Comparison of ENCODE assay signal across 26 mouse cellular contexts in the genomic region with DNA sequence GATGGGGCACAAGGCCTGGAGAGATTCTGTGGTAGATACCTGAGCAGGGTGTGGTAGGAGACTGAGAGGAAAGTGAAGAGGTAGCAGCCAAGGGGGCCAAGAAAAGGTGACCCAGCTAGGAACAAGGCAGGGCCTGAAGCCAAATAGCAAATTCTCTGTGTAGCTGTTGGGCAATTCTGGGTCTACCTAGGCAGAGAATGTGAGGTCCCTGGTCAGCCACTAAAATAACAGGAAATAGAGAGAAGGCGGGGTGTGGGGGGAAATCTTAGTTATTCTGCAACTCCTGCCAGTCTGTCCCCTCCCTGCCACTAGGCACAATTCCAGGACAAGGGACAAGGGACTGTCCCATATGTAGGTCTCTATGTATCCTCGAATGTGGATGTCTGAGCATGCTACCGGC. TPM values are rescaled to one million over a fixed set of nuclear protein-coding genes. Genes with fewer than 3 reads are reported as not detected.
DNase-seq lines count a peak whose midpoint lies in the region; ATAC-seq and TF ChIP-seq lines count a peak whose summit lies in the region.
"Had no signal": no experiment of that assay in that cellular context is flagged by ENCODE, and none has a peak within 500 bp of the region (broad histone marks: within the 10 kb centered on the region; RNA-seq: fewer than 3 reads in every experiment).

No protein-coding gene starts in this region.

- H3K4me2 ChIP-seq in liver, embryonic 13.5 days = no peak overlapping the region
- H3K4me2 ChIP-seq in liver, embryonic 11.5 days = no peak overlapping the region
- H3K4me2 ChIP-seq in intestine, embryonic 16.5 days (ENCODE audit: low read depth, low read length) = no peak overlapping the region
- H3K4me2 ChIP-seq in lung, postnatal 0 days (replicated peaks; ENCODE audit: low read depth, low read length) = no peak overlapping the region
- H3K4me2 ChIP-seq: forebrain, embryonic 13.5 days; heart, embryonic 11.5 days; hindbrain, embryonic 13.5 days; limb, embryonic 12.5 days; midbrain, embryonic 13.5 days; neural tube, embryonic 13.5 days had no signal

- H3K27me3 ChIP-seq in liver, embryonic 13.5 days = no peaks in the 10 kb centered on the region
- H3K27me3 ChIP-seq in liver, embryonic 11.5 days (replicated peaks; ENCODE audit: control insufficient read depth, insufficient read depth, low read length) = no peaks in the 10 kb centered on the region; the same call in 1 of the 2 replicates
- H3K27me3 ChIP-seq in intestine, embryonic 16.5 days (replicated peaks; ENCODE audit: control insufficient read depth, insufficient read depth, low read length) = no peaks in the 10 kb centered on the region
- no peaks in the 10 kb centered on the region for H3K27me3 ChIP-seq in lung, postnatal 0 days (replicated peaks; ENCODE audit: insufficient read depth, low read length)
- no peaks in the 10 kb centered on the region for H3K27me3 ChIP-seq in forebrain, embryonic 10.5 days (ENCODE audit: poor library complexity, severe bottlenecking)
- H3K27me3 ChIP-seq: forebrain, embryonic 13.5 days; hindbrain, embryonic 13.5 days; limb, embryonic 12.5 days; midbrain, embryonic 13.5 days; neural tube, embryonic 13.5 days had no signal

- TF ChIP-seq EP300 in lung, postnatal 0 days (IDR thresholded peaks at IDR 0.05) = peak; percentile 46

- ATAC-seq in liver, embryonic 13.5 days (ENCODE audit: low read depth) = peak; percentile 51; the same call in 1 of the 2 replicates
- ATAC-seq in liver, embryonic 11.5 days (replicated peaks; ENCODE audit: low FRiP score) = no peak
- peak; percentile 11; the same call in 1 of the 2 replicates for ATAC-seq in intestine, embryonic 16.5 days
- ATAC-seq in lung, postnatal 0 days = peak; percentile 92
- peak; percentile 67 for ATAC-seq in megakaryocyte progenitor cell, adult 5-6 weeks (replicated peaks; ENCODE audit: poor library complexity)
- ATAC-seq: forebrain, embryonic 13.5 days; inflammation-experienced regulatory T-cells, adult 6 months; midbrain, embryonic 13.5 days had no signal

- no peak overlapping the region for H3K4me3 ChIP-seq in liver, embryonic 13.5 days (replicated peaks)
- no peak overlapping the region for H3K4me3 ChIP-seq in liver, embryonic 11.5 days (ENCODE audit: low read depth, low read length)
- H3K4me3 ChIP-seq in intestine, embryonic 16.5 days (ENCODE audit: low read length) = no peak overlapping the region
- H3K4me3 ChIP-seq in lung, postnatal 0 days (ENCODE audit: low read depth, low read length) = no peak overlapping the region
- no peak overlapping the region for H3K4me3 ChIP-seq in forebrain, embryonic 10.5 days
- H3K4me3 ChIP-seq: forebrain, embryonic 13.5 days; hindbrain, embryonic 13.5 days; limb, embryonic 12.5 days; midbrain, embryonic 13.5 days; neural tube, embryonic 13.5 days had no signal

- H3K9ac ChIP-seq in liver, embryonic 13.5 days = no peak overlapping the region
- H3K9ac ChIP-seq in liver, embryonic 11.5 days (ENCODE audit: low read depth, low read length) = no peak overlapping the region
- no peak overlapping the region for H3K9ac ChIP-seq in intestine, embryonic 16.5 days (ENCODE audit: low read depth, low read length)
- H3K9ac ChIP-seq in lung, postnatal 0 days (replicated peaks; ENCODE audit: low read depth) = no peak overlapping the region
- H3K9ac ChIP-seq: forebrain, embryonic 13.5 days; hindbrain, embryonic 13.5 days; limb, embryonic 12.5 days; midbrain, embryonic 13.5 days; neural tube, embryonic 13.5 days had no signal

- no peaks in the 10 kb centered on the region; the same call in 1 of the 2 replicates for H3K4me1 ChIP-seq in liver, embryonic 13.5 days (replicated peaks)
- H3K4me1 ChIP-seq in liver, embryonic 11.5 days (replicated peaks; ENCODE audit: control insufficient read depth, insufficient read depth, low read length) = 0 out of 2 replicates have a peak, but pooled peaks cover 2% of the 10 kb centered on the region
- no peaks in the 10 kb centered on the region for H3K4me1 ChIP-seq in intestine, embryonic 16.5 days (ENCODE audit: control insufficient read depth, insufficient read depth, low read length)
- no peaks in the 10 kb centered on the region for H3K4me1 ChIP-seq in lung, postnatal 0 days (ENCODE audit: insufficient read depth, low read depth, low read length)
- 0 out of 2 replicates have a peak, but pooled peaks cover 2% of the 10 kb centered on the region for H3K4me1 ChIP-seq in forebrain, embryonic 10.5 days
- H3K4me1 ChIP-seq: forebrain, embryonic 13.5 days; hindbrain, embryonic 13.5 days; limb, embryonic 12.5 days; midbrain, embryonic 13.5 days; neural tube, embryonic 13.5 days had no signal

- no peak for TF ChIP-seq CTCF in lung, postnatal 0 days (IDR thresholded peaks at IDR 0.05)

- 74% methylated on average over 3 of the region's 3 CpGs for WGBS in liver, embryonic 13.5 days (ENCODE audit: insufficient replicate concordance)
- 79% methylated on average over 3 of the region's 3 CpGs for WGBS in liver, embryonic 11.5 days
- WGBS in intestine, embryonic 16.5 days = 89% methylated on average over 3 of the region's 3 CpGs
- WGBS in lung, postnatal 0 days = 49% methylated on average over 3 of the region's 3 CpGs
- WGBS in forebrain, embryonic 10.5 days = 86% methylated on average over 3 of the region's 3 CpGs

- no peak overlapping the region for H3K27ac ChIP-seq in liver, embryonic 13.5 days
- H3K27ac ChIP-seq in liver, embryonic 11.5 days (ENCODE audit: low read depth, low read length) = no peak overlapping the region
- H3K27ac ChIP-seq in intestine, embryonic 16.5 days (ENCODE audit: low read length) = no peak overlapping the region
- peak overlapping the region; percentile 73 for H3K27ac ChIP-seq in lung, postnatal 0 days (ENCODE audit: low read length)
- no peak overlapping the region for H3K27ac ChIP-seq in forebrain, embryonic 10.5 days
- H3K27ac ChIP-seq: forebrain, embryonic 13.5 days; hindbrain, embryonic 13.5 days; limb, embryonic 12.5 days; macrophage; midbrain, embryonic 13.5 days; neural tube, embryonic 13.5 days had no signal

- no peaks in the 10 kb centered on the region for H3K9me3 ChIP-seq in liver, embryonic 13.5 days (replicated peaks)
- H3K9me3 ChIP-seq in liver, embryonic 11.5 days (ENCODE audit: control insufficient read depth, low read length) = no peaks in the 10 kb centered on the region
- no peaks in the 10 kb centered on the region for H3K9me3 ChIP-seq in intestine, embryonic 16.5 days (ENCODE audit: control insufficient read depth, low read length)
- no peaks in the 10 kb centered on the region for H3K9me3 ChIP-seq in lung, postnatal 0 days (ENCODE audit: low read length)
- H3K9me3 ChIP-seq in forebrain, embryonic 10.5 days = no peaks in the 10 kb centered on the region
- H3K9me3 ChIP-seq: forebrain, embryonic 13.5 days; hindbrain, embryonic 13.5 days; limb, embryonic 12.5 days; midbrain, embryonic 13.5 days; neural tube, embryonic 13.5 days had no signal

- no peak for DNase-seq in liver, embryonic 13.5 days
- no peak for DNase-seq in liver, embryonic 11.5 days (ENCODE audit: low spot score)
- DNase-seq in lung, postnatal 0 days (ENCODE audit: low spot score) = peak; percentile 86
- DNase-seq in urinary bladder, adult 2 months (ENCODE audit: low spot score) = no peak
- no peak for DNase-seq in adrenal gland, adult 8-10 months
- no peak for DNase-seq in forebrain, embryonic 10.5 days (ENCODE audit: extremely low spot score, low spot score)
- DNase-seq: adrenal gland, adult 2 months; cerebellum, adult 8-10 months; gastrocnemius, postnatal 36 days; heart, postnatal 10 days; right cerebral cortex, adult 18-20 months had no signal

- H3K36me3 ChIP-seq in liver, embryonic 13.5 days = no peaks in the 10 kb centered on the region
- no peaks in the 10 kb centered on the region for H3K36me3 ChIP-seq in liver, embryonic 11.5 days (ENCODE audit: control insufficient read depth, insufficient read depth, low read length)
- no peaks in the 10 kb centered on the region for H3K36me3 ChIP-seq in intestine, embryonic 16.5 days (ENCODE audit: control insufficient read depth, insufficient read depth, low read length)
- H3K36me3 ChIP-seq in lung, postnatal 0 days (ENCODE audit: insufficient read depth, low read length) = no peaks in the 10 kb centered on the region
- no peaks in the 10 kb centered on the region for H3K36me3 ChIP-seq in forebrain, embryonic 10.5 days (replicated peaks)
- H3K36me3 ChIP-seq: hindbrain, embryonic 13.5 days; limb, embryonic 12.5 days; midbrain, embryonic 13.5 days; neural tube, embryonic 13.5 days had no signal

RNA-seq across cellular contexts. Expression of gene Trpv6, which starts 7.0 kb away (rescaled TPM):
- polyA plus RNA-seq in liver, embryonic 13.5 days (2015; fragmentation: Nextera tagmentation; extraction: Ambion mirVana) = 0.08 and 0.10 TPM in 2 replicates
- polyA plus RNA-seq in liver, embryonic 11.5 days (2014; fragmentation: Nextera tagmentation; extraction: Ambion mirVana) = 0.07 and 0.27 TPM in 2 replicates
- polyA plus RNA-seq in intestine, embryonic 16.5 days (2015; fragmentation: Nextera tagmentation; extraction: Ambion mirVana) = 0.29 and 0.35 TPM in 2 replicates
- polyA plus RNA-seq in lung, postnatal 0 days (2015; fragmentation: Nextera tagmentation; extraction: Ambion mirVana) = 12.4 and 17.8 TPM in 2 replicates
- total RNA-seq in megakaryocyte progenitor cell, adult 5-6 weeks (2015) = not detected in 2 replicates
- total RNA-seq in megakaryocyte progenitor cell, adult 5-6 weeks (2017) = not detected in 2 replicates
- 0.15 and 0.22 TPM in 2 replicates for polyA plus RNA-seq in urinary bladder, adult 2 months (2012; rRNA removed)
- under 1 TPM in 1 of 4 experiments, not detected in 3; 0.11 TPM for total RNA-seq in adrenal gland, adult 8-10 months (2022)
- polyA plus RNA-seq in forebrain, embryonic 10.5 days (2016; fragmentation: Nextera tagmentation; extraction: Ambion mirVana) = 0.16 and 0.25 TPM in 2 replicates
- total RNA-seq: adrenal gland, adult 2 months; gastrocnemius, postnatal 36 days; heart, postnatal 10 days had no signal
- polyA plus RNA-seq: adrenal gland, adult 2 months; heart, embryonic 11.5 days; macrophage had no signal

RNA-seq across cellular contexts. Expression of gene Trpv5, which starts 37.3 kb away (rescaled TPM):
- 0.08 TPM in 1 of 2 replicates, not detected in the other for polyA plus RNA-seq in liver, embryonic 13.5 days (2015; fragmentation: Nextera tagmentation; extraction: Ambion mirVana)
- polyA plus RNA-seq in liver, embryonic 11.5 days (2014; fragmentation: Nextera tagmentation; extraction: Ambion mirVana) = 0.07 TPM in 1 of 2 replicates, not detected in the other
- 0.11 and 0.13 TPM in 2 replicates for polyA plus RNA-seq in intestine, embryonic 16.5 days (2015; fragmentation: Nextera tagmentation; extraction: Ambion mirVana)
- polyA plus RNA-seq in lung, postnatal 0 days (2015; fragmentation: Nextera tagmentation; extraction: Ambion mirVana) = not detected in 2 replicates
- total RNA-seq in megakaryocyte progenitor cell, adult 5-6 weeks (2015) = 0.10 TPM in 1 of 2 replicates, not detected in the other
- total RNA-seq in megakaryocyte progenitor cell, adult 5-6 weeks (2017) = not detected in 2 replicates
- not detected in 2 replicates for polyA plus RNA-seq in urinary bladder, adult 2 months (2012; rRNA removed)
- not detected for total RNA-seq in adrenal gland, adult 8-10 months (2022)
- not detected in 2 replicates for polyA plus RNA-seq in forebrain, embryonic 10.5 days (2016; fragmentation: Nextera tagmentation; extraction: Ambion mirVana)
- total RNA-seq: adrenal gland, adult 2 months; gastrocnemius, postnatal 36 days; heart, postnatal 10 days; layer of hippocampus, postnatal 10 days had no signal
- polyA plus RNA-seq: adrenal gland, adult 2 months; embryonic facial prominence, embryonic 11.5 days; forebrain, embryonic 13.5 days; frontal cortex, adult 2 months; heart, embryonic 11.5 days; hindbrain, embryonic 13.5 days; inflammation-experienced regulatory T-cells, adult 6 months; large intestine, adult 2 months; limb, embryonic 12.5 days; macrophage; midbrain, embryonic 13.5 days; neural tube, embryonic 13.5 days; small intestine, adult 2 months had no signal

RNA-seq across cellular contexts. Expression of gene Ephb6, which starts 37.9 kb away (rescaled TPM):
- 1.1 and 1.7 TPM in 2 replicates for polyA plus RNA-seq in liver, embryonic 13.5 days (2015; fragmentation: Nextera tagmentation; extraction: Ambion mirVana)
- 5.7 and 6.3 TPM in 2 replicates for polyA plus RNA-seq in liver, embryonic 11.5 days (2014; fragmentation: Nextera tagmentation; extraction: Ambion mirVana)
- polyA plus RNA-seq in intestine, embryonic 16.5 days (2015; fragmentation: Nextera tagmentation; extraction: Ambion mirVana) = 6.6 and 7.4 TPM in 2 replicates
- polyA plus RNA-seq in lung, postnatal 0 days (2015; fragmentation: Nextera tagmentation; extraction: Ambion mirVana) = 5.5 and 6.2 TPM in 2 replicates
- total RNA-seq in megakaryocyte progenitor cell, adult 5-6 weeks (2015) = 0.15 and 4.2 TPM in 2 replicates
- total RNA-seq in megakaryocyte progenitor cell, adult 5-6 weeks (2017) = 1.7 and 2.6 TPM in 2 replicates
- 10.7 and 11.2 TPM in 2 replicates for polyA plus RNA-seq in urinary bladder, adult 2 months (2012; rRNA removed)
- 10 to 100 TPM in 2 of 4 experiments, 1 to 10 TPM in 2; 7.0 to 13.7 (median 11.0) TPM for total RNA-seq in adrenal gland, adult 8-10 months (2022)
- polyA plus RNA-seq in forebrain, embryonic 10.5 days (2016; fragmentation: Nextera tagmentation; extraction: Ambion mirVana) = 14.6 and 16.6 TPM in 2 replicates

RNA-seq across cellular contexts. Expression of gene Llcfc1, which starts 41.0 kb away (rescaled TPM):
- polyA plus RNA-seq in liver, embryonic 13.5 days (2015; fragmentation: Nextera tagmentation; extraction: Ambion mirVana) = not detected in 2 replicates
- not detected in 2 replicates for polyA plus RNA-seq in liver, embryonic 11.5 days (2014; fragmentation: Nextera tagmentation; extraction: Ambion mirVana)
- 1.1 and 1.6 TPM in 2 replicates for polyA plus RNA-seq in intestine, embryonic 16.5 days (2015; fragmentation: Nextera tagmentation; extraction: Ambion mirVana)
- polyA plus RNA-seq in lung, postnatal 0 days (2015; fragmentation: Nextera tagmentation; extraction: Ambion mirVana) = not detected in 2 replicates
- total RNA-seq in megakaryocyte progenitor cell, adult 5-6 weeks (2015) = not detected in 2 replicates
- not detected in 2 replicates for total RNA-seq in megakaryocyte progenitor cell, adult 5-6 weeks (2017)
- polyA plus RNA-seq in urinary bladder, adult 2 months (2012; rRNA removed) = not detected in 2 replicates
- not detected for total RNA-seq in adrenal gland, adult 8-10 months (2022)
- not detected in 2 replicates for polyA plus RNA-seq in forebrain, embryonic 10.5 days (2016; fragmentation: Nextera tagmentation; extraction: Ambion mirVana)
- total RNA-seq: adrenal gland, adult 2 months; gastrocnemius, postnatal 36 days; heart, postnatal 10 days; layer of hippocampus, postnatal 10 days had no signal
- polyA plus RNA-seq: adrenal gland, adult 2 months; embryonic facial prominence, embryonic 11.5 days; forebrain, embryonic 13.5 days; frontal cortex, adult 2 months; heart, embryonic 11.5 days; hindbrain, embryonic 13.5 days; inflammation-experienced regulatory T-cells, adult 6 months; large intestine, adult 2 months; limb, embryonic 12.5 days; macrophage; midbrain, embryonic 13.5 days; neural tube, embryonic 13.5 days; small intestine, adult 2 months had no signal
